Mouse (Mus musculus) spleen, adult 2 months (tissue): ENCODE results near the gene Ctrb1.

ENCODE experiments used
- CTCF ChIP-seq: fragments of 200-500 bp; IDR thresholded peaks from 2 replicates; pipeline ENCODE4 v1.5.1; 2011; ENCODE audit warnings: mild to moderate bottlenecking, inconsistent platforms; ENCODE audit not compliant: insufficient read depth, insufficient read length, insufficient replicate concordance; ENCODE audit errors: extremely low read depth
- POLR2A ChIP-seq: fragments of 200-500 bp; IDR thresholded peaks from 2 replicates; pipeline ENCODE4 v1.6.1; 2011; ENCODE audit warnings: low read depth, low read length, inconsistent platforms

- TF ChIP-seq POLR2A: no peak
- no peak for TF ChIP-seq CTCF
Observed at GRCm38 (mm10) chr8:111708265-111708664, 17.5 kb upstream of the Ctrb1 start.
